Mouse (Mus musculus): Measurements from ENCODE around the gene Aqp9. TPM values are rescaled to one million over a fixed set of nuclear protein-coding genes. Genes with fewer than 3 reads are reported as not detected.
A peak's percentile ranks its signal among the peaks of the same experiment; 100 is the strongest.

Aqp9 gene
- polyA plus RNA-seq, 1 experiment from 2014 or later: 0.84 TPM

- H3K27ac ChIP-seq (ENCODE audit: low read length): no peak overlapping the region
- H3K27me3 ChIP-seq (ENCODE audit: control insufficient read depth, insufficient read depth, low read length): no peaks in the 10 kb centered on the region
- H3K9ac ChIP-seq (ENCODE audit: low read length): no peak overlapping the region
- H3K4me2 ChIP-seq (ENCODE audit: low read depth, low read length): no peak overlapping the region
- H3K4me3 ChIP-seq (replicated peaks; ENCODE audit: low read length): no peak overlapping the region
- 74% methylated on average over 5 of the region's 5 CpGs for WGBS
- H3K36me3 ChIP-seq (ENCODE audit: control insufficient read depth, insufficient read depth, low read length): no peaks in the 10 kb centered on the region
- H3K9me3 ChIP-seq (replicated peaks; ENCODE audit: control insufficient read depth, low read length): no peaks in the 10 kb centered on the region
- H3K4me1 ChIP-seq (ENCODE audit: control insufficient read depth, insufficient read depth, low read length): 0 out of 2 replicates have a peak, but pooled peaks cover 3% of the 10 kb centered on the region
- no peak for ATAC-seq (ENCODE audit: insufficient read depth, low FRiP score)
Measured at GRCm38 (mm10) chr9:71077251-71077825, 91.1 kb downstream of the Aqp9 start.

DNA sequence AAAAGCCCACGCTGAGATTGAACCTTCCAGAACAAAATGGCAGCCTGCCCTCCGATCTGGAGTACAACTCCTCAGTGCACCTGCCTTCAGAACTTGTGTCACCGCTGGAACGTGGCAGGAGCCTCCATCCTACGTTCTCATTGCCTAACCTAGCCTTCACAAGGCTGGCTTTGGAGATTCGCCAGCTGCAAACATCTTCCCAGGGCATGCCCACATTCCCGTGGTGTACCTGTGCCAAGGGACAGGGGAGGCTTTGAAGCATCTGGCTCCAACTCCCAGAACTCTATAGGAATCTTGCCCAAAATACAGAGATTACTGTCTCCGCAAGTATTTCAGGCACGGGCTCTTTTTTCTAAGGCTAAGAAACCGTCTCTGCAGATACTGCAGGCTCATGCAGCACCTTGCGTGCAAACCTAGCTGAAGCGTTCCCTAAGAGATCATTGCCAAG, 92.3 kb downstream of the Aqp9 start:
- 71% methylated on average over 12 of the region's 12 CpGs for WGBS
- Histone ChIP-seq H3K4me3 (replicated peaks; ENCODE audit: low read length) (no peak overlapping the region), H3K4me1 (ENCODE audit: control insufficient read depth, insufficient read depth, low read length) (0 out of 2 replicates have a peak, but pooled peaks cover 3% of the 10 kb centered on the region), H3K27ac (ENCODE audit: low read length) (no peak overlapping the region), H3K36me3 (ENCODE audit: control insufficient read depth, insufficient read depth, low read length) (no peaks in the 10 kb centered on the region), H3K9ac (ENCODE audit: low read length) (no peak overlapping the region), H3K4me2 (ENCODE audit: low read depth, low read length) (no peak overlapping the region), H3K9me3 (replicated peaks; ENCODE audit: control insufficient read depth, low read length) (no peaks in the 10 kb centered on the region), H3K27me3 (ENCODE audit: control insufficient read depth, insufficient read depth, low read length) (no peaks in the 10 kb centered on the region)
- no peak; the same call in 1 of the 2 replicates for ATAC-seq (ENCODE audit: insufficient read depth, low FRiP score)

GRCm38 (mm10) chr9:71073831-71074230, 94.7 kb downstream of the Aqp9 start:
- Histone ChIP-seq H3K4me2 (ENCODE audit: low read depth, low read length) (no peak overlapping the region), H3K9ac (ENCODE audit: low read length) (no peak overlapping the region), H3K9me3 (replicated peaks; ENCODE audit: control insufficient read depth, low read length) (no peaks in the 10 kb centered on the region), H3K4me1 (ENCODE audit: control insufficient read depth, insufficient read depth, low read length) (0 out of 2 replicates have a peak, but pooled peaks cover 3% of the 10 kb centered on the region), H3K27ac (ENCODE audit: low read length) (no peak overlapping the region), H3K27me3 (ENCODE audit: control insufficient read depth, insufficient read depth, low read length) (no peaks in the 10 kb centered on the region), H3K36me3 (ENCODE audit: control insufficient read depth, insufficient read depth, low read length) (no peaks in the 10 kb centered on the region), H3K4me3 (replicated peaks; ENCODE audit: low read length) (no peak overlapping the region)
- 0 out of 2 replicates have a peak, but pooled peaks have one; percentile 40 for ATAC-seq (ENCODE audit: insufficient read depth, low FRiP score)
- 63% methylated on average over 4 of the region's 4 CpGs for WGBS

GRCm38 (mm10) chr9:71073076-71073475, 95.4 kb downstream of the Aqp9 start:
- Histone ChIP-seq H3K9ac (ENCODE audit: low read length) (no peak overlapping the region), H3K4me1 (ENCODE audit: control insufficient read depth, insufficient read depth, low read length) (0 out of 2 replicates have a peak, but pooled peaks cover 3% of the 10 kb centered on the region), H3K9me3 (replicated peaks; ENCODE audit: control insufficient read depth, low read length) (no peaks in the 10 kb centered on the region), H3K27ac (ENCODE audit: low read length) (no peak overlapping the region), H3K4me3 (replicated peaks; ENCODE audit: low read length) (no peak overlapping the region), H3K4me2 (ENCODE audit: low read depth, low read length) (no peak overlapping the region), H3K27me3 (ENCODE audit: control insufficient read depth, insufficient read depth, low read length) (no peaks in the 10 kb centered on the region), H3K36me3 (ENCODE audit: control insufficient read depth, insufficient read depth, low read length) (no peaks in the 10 kb centered on the region)
- ATAC-seq (ENCODE audit: insufficient read depth, low FRiP score): no peak
- WGBS: 39% methylated on average over 4 of the region's 4 CpGs

DNA sequence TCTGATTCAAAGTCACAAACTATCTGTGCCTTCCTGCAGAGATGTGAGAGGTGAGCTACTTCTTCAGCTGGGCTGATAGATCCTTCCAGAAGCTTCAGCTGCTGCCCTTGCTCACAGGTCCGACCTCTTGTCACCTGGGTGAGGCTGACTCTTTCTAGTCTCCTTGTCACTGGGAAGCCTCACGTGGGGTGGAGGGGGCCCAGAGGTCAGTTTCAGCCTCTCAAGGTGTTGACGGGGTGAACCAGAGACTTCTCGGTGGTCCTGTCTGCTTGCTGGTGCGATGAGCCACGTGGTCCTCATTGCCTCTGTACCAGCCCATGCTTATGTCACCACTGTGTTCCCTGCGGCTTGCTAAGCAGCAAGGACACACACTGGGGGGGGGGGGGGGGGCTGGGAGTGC, 96.0 kb downstream of the Aqp9 start:
- Histone ChIP-seq H3K4me2 (ENCODE audit: low read depth, low read length) (no peak overlapping the region), H3K27ac (ENCODE audit: low read length) (no peak overlapping the region), H3K4me3 (replicated peaks; ENCODE audit: low read length) (no peak overlapping the region), H3K27me3 (ENCODE audit: control insufficient read depth, insufficient read depth, low read length) (no peaks in the 10 kb centered on the region), H3K9me3 (replicated peaks; ENCODE audit: control insufficient read depth, low read length) (no peaks in the 10 kb centered on the region), H3K9ac (ENCODE audit: low read length) (no peak overlapping the region), H3K36me3 (ENCODE audit: control insufficient read depth, insufficient read depth, low read length) (no peaks in the 10 kb centered on the region), H3K4me1 (ENCODE audit: control insufficient read depth, insufficient read depth, low read length) (0 out of 2 replicates have a peak, but pooled peaks cover 3% of the 10 kb centered on the region)
- 67% methylated on average over 7 of the region's 7 CpGs for WGBS
- no peak for ATAC-seq (ENCODE audit: insufficient read depth, low FRiP score)

DNA sequence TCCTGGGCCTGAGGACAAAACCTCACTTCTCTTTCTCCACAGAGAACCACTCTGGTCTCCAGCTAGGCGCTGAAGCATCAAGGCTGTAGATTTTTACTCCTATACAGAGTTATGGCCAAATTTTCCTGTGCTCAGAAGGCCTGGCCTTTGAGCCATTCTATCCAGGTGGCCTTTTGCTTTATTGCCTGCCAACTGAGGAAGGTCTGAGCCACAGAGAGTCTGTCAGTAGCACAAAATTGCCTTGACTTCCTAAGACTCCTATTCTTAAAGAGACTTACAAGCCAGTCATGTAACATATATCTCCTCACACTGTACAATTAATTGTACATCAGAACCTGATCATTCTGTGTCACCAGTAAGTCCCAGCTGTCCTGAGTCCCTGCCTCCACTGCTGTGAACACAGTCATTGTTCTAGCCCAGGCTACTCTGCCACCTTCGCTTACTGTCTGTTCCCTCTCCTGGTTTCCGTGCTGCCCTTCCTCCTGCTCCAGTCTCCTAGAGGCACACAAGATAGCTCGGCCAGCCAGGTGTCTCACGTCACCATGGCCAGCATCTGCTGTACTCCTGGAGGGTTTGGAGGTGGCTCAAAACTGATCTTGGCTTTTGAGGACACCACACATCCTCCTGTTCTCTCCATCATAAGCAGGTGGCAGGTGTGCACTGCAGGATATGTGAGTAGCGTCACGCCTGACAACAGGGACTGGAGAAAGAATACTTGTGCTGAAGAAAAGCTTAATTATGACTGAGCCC, 96.7 kb downstream of the Aqp9 start:
- no peaks in the 10 kb centered on the region for H3K9me3 ChIP-seq (replicated peaks; ENCODE audit: control insufficient read depth, low read length)
- no peaks in the 10 kb centered on the region for H3K36me3 ChIP-seq (ENCODE audit: control insufficient read depth, insufficient read depth, low read length)
- no peak for ATAC-seq (ENCODE audit: insufficient read depth, low FRiP score)
- 61% methylated on average over 7 of the region's 7 CpGs for WGBS
- no peaks in the 10 kb centered on the region for H3K27me3 ChIP-seq (ENCODE audit: control insufficient read depth, insufficient read depth, low read length)
- H3K4me2 ChIP-seq (ENCODE audit: low read depth, low read length): no peak overlapping the region
- H3K9ac ChIP-seq (ENCODE audit: low read length): no peak overlapping the region
- H3K4me3 ChIP-seq (replicated peaks; ENCODE audit: low read length): no peak overlapping the region
- H3K27ac ChIP-seq (ENCODE audit: low read length): no peak overlapping the region
- 0 out of 2 replicates have a peak, but pooled peaks cover 3% of the 10 kb centered on the region for H3K4me1 ChIP-seq (ENCODE audit: control insufficient read depth, insufficient read depth, low read length)

DNA sequence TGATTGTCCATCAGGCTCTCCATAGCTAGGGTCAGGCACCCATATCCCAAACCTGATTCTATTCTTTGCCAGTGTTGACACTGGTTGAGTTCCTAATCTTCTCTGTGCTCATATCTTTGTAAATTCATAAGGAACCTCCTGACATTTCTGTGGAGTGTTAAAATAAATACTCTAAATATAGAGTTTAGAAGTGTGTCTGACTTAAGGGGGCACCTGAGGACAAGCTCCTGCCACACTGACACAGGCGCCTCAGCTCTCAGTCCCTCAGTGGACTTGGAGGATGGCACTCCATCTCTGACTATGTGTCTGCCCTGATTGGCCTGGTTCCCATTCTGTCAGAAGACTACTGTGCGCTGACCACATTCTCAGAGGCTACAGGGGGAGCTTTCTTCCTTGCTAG, 97.9 kb downstream of the Aqp9 start:
- no peak for ATAC-seq (ENCODE audit: insufficient read depth, low FRiP score)
- Histone ChIP-seq H3K36me3 (ENCODE audit: control insufficient read depth, insufficient read depth, low read length) (no peaks in the 10 kb centered on the region), H3K4me3 (replicated peaks; ENCODE audit: low read length) (no peak overlapping the region), H3K27ac (ENCODE audit: low read length) (no peak overlapping the region), H3K4me2 (ENCODE audit: low read depth, low read length) (no peak overlapping the region), H3K9me3 (replicated peaks; ENCODE audit: control insufficient read depth, low read length) (no peaks in the 10 kb centered on the region), H3K27me3 (ENCODE audit: control insufficient read depth, insufficient read depth, low read length) (no peaks in the 10 kb centered on the region), H3K4me1 (ENCODE audit: control insufficient read depth, insufficient read depth, low read length) (0 out of 2 replicates have a peak, but pooled peaks cover 3% of the 10 kb centered on the region), H3K9ac (ENCODE audit: low read length) (no peak overlapping the region)
- WGBS: 87% methylated on average over 2 of the region's 2 CpGs

GRCm38 (mm10) chr9:71068866-71069390, 99.6 kb downstream of the Aqp9 start:
- H3K27me3 ChIP-seq (ENCODE audit: control insufficient read depth, insufficient read depth, low read length): no peaks in the 10 kb centered on the region
- 51% methylated on average over 6 of the region's 6 CpGs for WGBS

GRCm38 (mm10) chr9:71067156-71067555, 101.3 kb downstream of the Aqp9 start:
- H3K36me3 ChIP-seq (ENCODE audit: control insufficient read depth, insufficient read depth, low read length): no peaks in the 10 kb centered on the region
- no peak overlapping the region for H3K27ac ChIP-seq (ENCODE audit: low read length)
- ATAC-seq (ENCODE audit: insufficient read depth, low FRiP score): no peak
- no peaks in the 10 kb centered on the region for H3K4me1 ChIP-seq (ENCODE audit: control insufficient read depth, insufficient read depth, low read length)
- H3K4me2 ChIP-seq (ENCODE audit: low read depth, low read length): no peak overlapping the region
- no peaks in the 10 kb centered on the region for H3K27me3 ChIP-seq (ENCODE audit: control insufficient read depth, insufficient read depth, low read length)
- H3K9me3 ChIP-seq (replicated peaks; ENCODE audit: control insufficient read depth, low read length): no peaks in the 10 kb centered on the region
- no peak overlapping the region for H3K4me3 ChIP-seq (replicated peaks; ENCODE audit: low read length)
- no peak overlapping the region for H3K9ac ChIP-seq (ENCODE audit: low read length)
- WGBS: 91% methylated on average over 5 of the region's 5 CpGs

More at GRCm38 (mm10) chr9:71068866-71069390, 99.6 kb downstream of the Aqp9 start:
- Histone ChIP-seq H3K4me3 (replicated peaks; ENCODE audit: low read length) (no peak overlapping the region), H3K27ac (ENCODE audit: low read length) (no peak overlapping the region), H3K36me3 (ENCODE audit: control insufficient read depth, insufficient read depth, low read length) (no peaks in the 10 kb centered on the region), H3K9ac (ENCODE audit: low read length) (no peak overlapping the region), H3K4me1 (ENCODE audit: control insufficient read depth, insufficient read depth, low read length) (no peaks in the 10 kb centered on the region), H3K4me2 (ENCODE audit: low read depth, low read length) (no peak overlapping the region), H3K9me3 (replicated peaks; ENCODE audit: control insufficient read depth, low read length) (no peaks in the 10 kb centered on the region)
- ATAC-seq (ENCODE audit: insufficient read depth, low FRiP score): no peak
